Mouse (Mus musculus) ES-CJ7 (cell line): Measurements from ENCODE around the gene Hist2h2bb.

Experiments used
- DNase-seq: peaks from one replicate; pipeline ENCODE4 v3.0.0; 2011; ENCODE audit warnings: low read depth, low spot score

Gene Hist2h2bb

GRCm38 (mm10) chr3:96300706-96301529 lies 31.4 kb downstream of the Hist2h2bb start:
- no peak for DNase-seq

DNA sequence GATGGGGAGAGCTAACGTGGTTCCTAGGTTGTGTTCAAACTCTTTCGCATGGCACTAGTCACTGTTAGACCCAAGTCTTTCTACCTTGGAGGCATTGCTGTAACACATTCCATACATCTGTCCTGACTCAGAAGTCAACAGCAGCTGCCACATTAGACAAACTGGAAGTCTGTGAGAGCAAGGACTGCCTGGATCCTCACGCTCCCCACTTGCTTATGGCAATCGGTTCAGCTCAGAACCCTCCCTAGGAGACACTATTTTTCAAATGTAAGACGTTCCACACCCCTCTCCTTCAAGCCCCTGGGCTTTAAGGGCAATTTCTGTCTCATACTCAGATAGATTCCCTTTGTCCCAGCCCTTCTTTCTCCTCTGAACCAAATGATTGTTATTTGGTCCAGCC lies 32.5 kb downstream of the Hist2h2bb start:
- DNase-seq, result no peak

GRCm38 (mm10) chr3:96306506-96306905 lies 37.0 kb downstream of the Hist2h2bb start:
- no peak for DNase-seq

- no peak for DNase-seq
These were observed 39.9 kb downstream of the Hist2h2bb start for GRCm38 (mm10) chr3:96309441-96309840.

GRCm38 (mm10) chr3:96312341-96313098 lies 43.0 kb downstream of the Hist2h2bb start:
- peak; percentile 85 for DNase-seq
